11 mouse cellular contexts compared by ENCODE assay signal in genomic region chr10:80947802-80948201, GRCm38 (mm10). TPM values are rescaled to one million over a fixed set of nuclear protein-coding genes. Genes with fewer than 3 reads are reported as not detected.
DNase-seq lines count a peak whose midpoint lies in the region; ATAC-seq lines count a peak whose summit lies in the region.
"Had no signal": no experiment of that assay in that cellular context is flagged by ENCODE, and none has a peak within 500 bp of the region (broad histone marks: within the 10 kb centered on the region; RNA-seq: fewer than 3 reads in every experiment).

No protein-coding gene starts in this region.

- H3K4me1 ChIP-seq in embryonic facial prominence, embryonic 15.5 days: peaks cover 21% of the 10 kb centered on the region
- H3K4me1 ChIP-seq: hindbrain, embryonic 15.5 days had no signal

- no peaks in the 10 kb centered on the region for H3K9me3 ChIP-seq in embryonic facial prominence, embryonic 15.5 days (replicated peaks)
- H3K9me3 ChIP-seq: hindbrain, embryonic 15.5 days had no signal

- no peak overlapping the region for H3K4me2 ChIP-seq in embryonic facial prominence, embryonic 15.5 days (replicated peaks)
- H3K4me2 ChIP-seq: hindbrain, embryonic 15.5 days had no signal

- H3K9ac ChIP-seq in embryonic facial prominence, embryonic 15.5 days: no peak overlapping the region
- H3K9ac ChIP-seq: hindbrain, embryonic 15.5 days had no signal

- H3K27me3 ChIP-seq in embryonic facial prominence, embryonic 15.5 days: no peaks in the 10 kb centered on the region
- H3K27me3 ChIP-seq: hindbrain, embryonic 15.5 days had no signal

- no peak for ATAC-seq in embryonic facial prominence, embryonic 15.5 days (ENCODE audit: insufficient number of reproducible peaks, low FRiP score, low TSS enrichment, low read depth)

- intact Hi-C loops in gastrocnemius, postnatal 36 days (cut with DNase I): no loop called here

- WGBS in embryonic facial prominence, embryonic 15.5 days: 23% methylated on average over 2 of the region's 2 CpGs

- H3K36me3 ChIP-seq in embryonic facial prominence, embryonic 15.5 days: no peaks in the 10 kb centered on the region
- H3K36me3 ChIP-seq: hindbrain, embryonic 15.5 days had no signal

- peak overlapping the region; percentile 23; the same call in 1 of the 2 replicates for H3K27ac ChIP-seq in embryonic facial prominence, embryonic 15.5 days (replicated peaks)
- H3K27ac ChIP-seq: hindbrain, embryonic 15.5 days; macrophage had no signal

- DNase-seq in gastrocnemius, postnatal 10 days: peak; percentile 61
- no peak for DNase-seq in gastrocnemius, postnatal 36 days
- peak; percentile 33 for DNase-seq in 416B (ENCODE audit: low read depth)
- peak; percentile 84 for DNase-seq in kidney, postnatal 14 days
- no peak for DNase-seq in cerebellum, postnatal 4 days (ENCODE audit: low spot score in 2 of 2)
- DNase-seq in spleen, adult 18-20 months: no peak
- no peak for DNase-seq in embryo, embryonic 10.5 days (ENCODE audit: low spot score)
- DNase-seq: cerebellum, adult 9-11 months had no signal

- H3K4me3 ChIP-seq in embryonic facial prominence, embryonic 15.5 days (replicated peaks): no peak overlapping the region
- H3K4me3 ChIP-seq: hindbrain, embryonic 15.5 days had no signal

RNA-seq across cellular contexts. Expression of gene Gadd45b, which starts 17.9 kb away (rescaled TPM):
- total RNA-seq in gastrocnemius, postnatal 10 days (2021): 10 to 100 TPM in 1 of 2 experiments, 1 to 10 TPM in 1; 9.0 to 15.9 TPM
- total RNA-seq in gastrocnemius, postnatal 36 days (2021): 10 to 100 TPM; 26.7 to 31.7 TPM
- polyA plus RNA-seq in embryonic facial prominence, embryonic 15.5 days (2015; fragmentation: Nextera tagmentation; extraction: Ambion mirVana): 43.7 and 46.6 TPM in 2 replicates

RNA-seq across cellular contexts. Expression of gene Lmnb2, which starts 29.8 kb away (rescaled TPM):
- total RNA-seq in gastrocnemius, postnatal 10 days (2021): 10 to 100 TPM; 24.0 to 28.1 TPM
- total RNA-seq in gastrocnemius, postnatal 36 days (2021): 1 to 10 TPM; 2.6 to 3.1 TPM
- 56.7 and 60.1 TPM in 2 replicates for polyA plus RNA-seq in embryonic facial prominence, embryonic 15.5 days (2015; fragmentation: Nextera tagmentation; extraction: Ambion mirVana)

RNA-seq across cellular contexts. Expression of gene Timm13, which starts 47.0 kb away (rescaled TPM):
- total RNA-seq in gastrocnemius, postnatal 10 days (2021): 100 to 1,000 TPM; 113 to 127 TPM
- total RNA-seq in gastrocnemius, postnatal 36 days (2021): 100 to 1,000 TPM; 106 to 120 TPM
- polyA plus RNA-seq in embryonic facial prominence, embryonic 15.5 days (2015; fragmentation: Nextera tagmentation; extraction: Ambion mirVana): 337 and 339 TPM in 2 replicates

Comparison
In these comparisons a context has a peak if more than half of its experiments do, and no peak if none do; other contexts are left out.
1. DNase-seq: peak in gastrocnemius, postnatal 10 days (single experiment), 416B (single experiment) and kidney, postnatal 14 days (single experiment); none in gastrocnemius, postnatal 36 days (0 of 2), cerebellum, postnatal 4 days (0 of 2), spleen, adult 18-20 months (0 of 2) and embryo, embryonic 10.5 days (single experiment).
2. RNA of gene Lmnb2, which starts 29.8 kb away (total RNA-seq): 24.0 to 28.1 TPM in gastrocnemius, postnatal 10 days; 2.6 to 3.1 TPM in gastrocnemius, postnatal 36 days; every median in the first group is over 4 times any median in the second.